Comparison of ENCODE assay signal across 16 mouse cellular contexts in the genomic region with DNA sequence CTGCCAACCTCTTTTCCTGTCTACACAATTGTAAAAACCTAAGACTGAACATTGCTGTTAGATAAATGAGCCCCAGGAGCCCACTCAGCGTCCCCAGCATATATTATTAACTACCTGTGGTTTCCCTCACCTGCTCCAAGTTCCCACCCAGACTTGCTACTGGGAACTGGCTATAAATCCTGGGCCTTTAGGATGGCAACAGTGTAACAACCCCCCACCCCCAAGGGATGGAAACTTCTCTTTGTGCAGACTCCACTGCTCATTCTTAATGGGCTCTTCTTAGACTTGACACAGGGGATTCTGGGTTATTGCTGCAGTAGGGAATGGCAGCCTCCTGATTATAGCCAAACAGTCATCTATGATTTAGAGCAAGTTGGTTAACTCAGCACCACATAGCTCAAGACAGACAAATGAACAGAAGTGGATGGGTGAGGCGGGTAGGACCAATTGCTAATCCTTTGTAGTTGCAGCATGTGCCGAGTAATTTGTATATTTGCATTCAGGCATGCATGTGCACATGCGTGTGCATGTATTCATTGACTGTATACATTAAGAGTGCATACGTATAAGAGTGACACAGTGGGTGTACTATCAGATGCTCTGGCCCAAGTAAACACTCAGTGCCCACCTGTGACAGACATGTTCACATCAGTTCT. TPM values are rescaled to one million over a fixed set of nuclear protein-coding genes. Genes with fewer than 3 reads are reported as not detected.
A peak's percentile ranks its signal among the peaks of the same experiment; 100 is the strongest.
DNase-seq lines count a peak whose midpoint lies in the region; ATAC-seq and TF ChIP-seq lines count a peak whose summit lies in the region.
"Had no signal": no experiment of that assay in that cellular context is flagged by ENCODE, and none has a peak within 500 bp of the region (broad histone marks: within the 10 kb centered on the region; RNA-seq: fewer than 3 reads in every experiment).

No protein-coding gene starts in this region.

- WGBS in embryonic facial prominence, embryonic 15.5 days = 79% methylated on average over 5 of the region's 5 CpGs
- 75% methylated on average over 5 of the region's 5 CpGs for WGBS in hindbrain, embryonic 12.5 days
- 72% methylated on average over 5 of the region's 5 CpGs for WGBS in midbrain, embryonic 15.5 days

- TF ChIP-seq POLR2A in MEL (IDR thresholded peaks at IDR 0.05; ENCODE audit: control insufficient read depth in 1 of 2, insufficient read depth in 1 of 2, low read depth in 1 of 2, low read length in 2 of 2, poor library complexity in 1 of 2) = peak in 1 of 2 experiments; percentile 34; a peak in 2 of 4 replicates

- DNase-seq in MEL (ENCODE audit: low read depth, low spot score) = peak; percentile 52
- DNase-seq in yolk sac, embryonic 10.5 days (ENCODE audit: low spot score) = no peak
- no peak for DNase-seq in urinary bladder, postnatal 36 days (ENCODE audit: low spot score in 2 of 2)
- no peak for DNase-seq in layer of hippocampus, adult 18-20 months (ENCODE audit: low spot score in 2 of 2)
- DNase-seq: cerebellum, adult 9-10 months; gastrocnemius, postnatal 10 days; kidney, postnatal 10 days; left cerebral cortex, postnatal 4 days had no signal

- 0 out of 2 replicates have a peak, but pooled peaks have one; percentile 27 for ATAC-seq in embryonic facial prominence, embryonic 15.5 days (ENCODE audit: insufficient number of reproducible peaks, low FRiP score, low TSS enrichment, low read depth)
- no peak for ATAC-seq in hindbrain, embryonic 12.5 days (ENCODE audit: low FRiP score)
- ATAC-seq in midbrain, embryonic 15.5 days (replicated peaks) = no peak
- ATAC-seq: CD4-positive, CD25-positive, alpha-beta regulatory T cell, adult 4 months; intestine, embryonic 15.5 days; liver, embryonic 12.5 days had no signal

- no peak for TF ChIP-seq EP300 in MEL (IDR thresholded peaks at IDR 0.05; ENCODE audit: low read depth in 1 of 2, low read length in 2 of 2)

- TF ChIP-seq CTCF in MEL (IDR thresholded peaks at IDR 0.05 in 2 of 3, conservative IDR thresholded peaks at IDR 0.05 in 1 of 3; ENCODE audit: control insufficient read depth in 1 of 3, insufficient read depth in 1 of 3, low read depth in 2 of 3, low read length in 3 of 3, poor library complexity in 1 of 3, severe bottlenecking in 1 of 3) = no peak

- H3K4me3 ChIP-seq in MEL (ENCODE audit: control insufficient read depth in 1 of 2, insufficient read depth in 1 of 2, low read depth in 2 of 2, low read length in 2 of 2) = no peak overlapping the region
- no peak overlapping the region for H3K4me3 ChIP-seq in embryonic facial prominence, embryonic 15.5 days (replicated peaks)
- no peak overlapping the region for H3K4me3 ChIP-seq in hindbrain, embryonic 12.5 days
- H3K4me3 ChIP-seq in midbrain, embryonic 15.5 days = no peak overlapping the region
- H3K4me3 ChIP-seq: intestine, embryonic 15.5 days; liver, embryonic 12.5 days; lung, embryonic 15.5 days; megakaryocyte, embryonic 14.5 days had no signal

- no peak overlapping the region for H3K27ac ChIP-seq in MEL (ENCODE audit: control insufficient read depth, low read depth, low read length)
- no peak overlapping the region for H3K27ac ChIP-seq in embryonic facial prominence, embryonic 15.5 days (replicated peaks)
- H3K27ac ChIP-seq in hindbrain, embryonic 12.5 days = peak overlapping the region; percentile 68
- peak overlapping the region; percentile 63 for H3K27ac ChIP-seq in midbrain, embryonic 15.5 days
- H3K27ac ChIP-seq: intestine, embryonic 15.5 days; liver, embryonic 12.5 days; lung, embryonic 15.5 days had no signal

- peaks cover 5 to 22% of the 10 kb centered on the region in 2 experiments for H3K4me1 ChIP-seq in MEL (ENCODE audit: control insufficient read depth in 1 of 2, insufficient read depth in 2 of 2, low read length in 2 of 2)
- 0 out of 2 replicates have a peak, but pooled peaks cover 3% of the 10 kb centered on the region for H3K4me1 ChIP-seq in embryonic facial prominence, embryonic 15.5 days
- H3K4me1 ChIP-seq in hindbrain, embryonic 12.5 days = peaks cover 50% of the 10 kb centered on the region
- H3K4me1 ChIP-seq in midbrain, embryonic 15.5 days = peaks cover 38% of the 10 kb centered on the region
- H3K4me1 ChIP-seq: intestine, embryonic 15.5 days; lung, embryonic 15.5 days had no signal

- H3K4me2 ChIP-seq in embryonic facial prominence, embryonic 15.5 days (replicated peaks) = no peak overlapping the region
- no peak overlapping the region for H3K4me2 ChIP-seq in hindbrain, embryonic 12.5 days (replicated peaks)
- H3K4me2 ChIP-seq in midbrain, embryonic 15.5 days = no peak overlapping the region
- H3K4me2 ChIP-seq: intestine, embryonic 15.5 days; lung, embryonic 15.5 days had no signal

- no peak overlapping the region for H3K9ac ChIP-seq in MEL (ENCODE audit: control insufficient read depth, low read depth, low read length, poor library complexity, severe bottlenecking)
- H3K9ac ChIP-seq in embryonic facial prominence, embryonic 15.5 days = no peak overlapping the region
- no peak overlapping the region for H3K9ac ChIP-seq in hindbrain, embryonic 12.5 days
- no peak overlapping the region for H3K9ac ChIP-seq in midbrain, embryonic 15.5 days
- H3K9ac ChIP-seq: intestine, embryonic 15.5 days; liver, embryonic 12.5 days; lung, embryonic 15.5 days had no signal

- H3K79me2 ChIP-seq in MEL (ENCODE audit: control insufficient read depth, insufficient read depth, low read length, poor library complexity) = no peaks in the 10 kb centered on the region

- H3K9me3 ChIP-seq in MEL (replicated peaks; ENCODE audit: insufficient read depth, low read length) = no peaks in the 10 kb centered on the region
- H3K9me3 ChIP-seq in embryonic facial prominence, embryonic 15.5 days (replicated peaks) = no peaks in the 10 kb centered on the region
- no peaks in the 10 kb centered on the region for H3K9me3 ChIP-seq in hindbrain, embryonic 12.5 days (replicated peaks)
- H3K9me3 ChIP-seq in midbrain, embryonic 15.5 days = no peaks in the 10 kb centered on the region
- H3K9me3 ChIP-seq: intestine, embryonic 15.5 days; liver, embryonic 12.5 days; lung, embryonic 15.5 days; megakaryocyte, embryonic 14.5 days had no signal

- TF ChIP-seq RAD21 in MEL (IDR thresholded peaks at IDR 0.05; ENCODE audit: low read depth, low read length) = no peak

- no peaks in the 10 kb centered on the region for H3K27me3 ChIP-seq in MEL (ENCODE audit: control insufficient read depth in 1 of 2, insufficient read depth in 2 of 2, low read length in 2 of 2)
- H3K27me3 ChIP-seq in embryonic facial prominence, embryonic 15.5 days = no peaks in the 10 kb centered on the region
- no peaks in the 10 kb centered on the region for H3K27me3 ChIP-seq in hindbrain, embryonic 12.5 days
- H3K27me3 ChIP-seq in midbrain, embryonic 15.5 days (replicated peaks) = no peaks in the 10 kb centered on the region
- H3K27me3 ChIP-seq: intestine, embryonic 15.5 days; liver, embryonic 12.5 days; lung, embryonic 15.5 days had no signal

- H3K36me3 ChIP-seq in MEL (ENCODE audit: control insufficient read depth in 1 of 2, insufficient read depth in 2 of 2, low read length in 2 of 2) = peaks cover 15 to 18% of the 10 kb centered on the region in 2 experiments
- H3K36me3 ChIP-seq in embryonic facial prominence, embryonic 15.5 days = peaks cover 47% of the 10 kb centered on the region
- H3K36me3 ChIP-seq in hindbrain, embryonic 12.5 days = peaks cover 43% of the 10 kb centered on the region
- H3K36me3 ChIP-seq in midbrain, embryonic 15.5 days (replicated peaks) = peaks cover 16% of the 10 kb centered on the region

TF ChIP-seq in MEL, 35 proteins besides CTCF, POLR2A, EP300 and RAD21 (continues in another document):
- TF ChIP-seq HCFC1 (IDR thresholded peaks at IDR 0.05; ENCODE audit: low read depth, low read length) = no peak
- no peak for TF ChIP-seq ZKSCAN1 (IDR thresholded peaks at IDR 0.05; ENCODE audit: low read depth, low read length)
- TF ChIP-seq ETS1 (IDR thresholded peaks at IDR 0.05; ENCODE audit: low read depth, low read length) = no peak
- TF ChIP-seq CHD2 (IDR thresholded peaks at IDR 0.05; ENCODE audit: low read length) = no peak
- no peak for TF ChIP-seq ZC3H11A (IDR thresholded peaks at IDR 0.05; ENCODE audit: low read depth, low read length)
- TF ChIP-seq TCF12 (IDR thresholded peaks at IDR 0.05; ENCODE audit: low read depth, low read length) = no peak
- no peak for TF ChIP-seq GATA1 (IDR thresholded peaks at IDR 0.05; ENCODE audit: low read depth, low read length)
- no peak for TF ChIP-seq GABPA (IDR thresholded peaks at IDR 0.05; ENCODE audit: low read depth, low read length)
- no peak for TF ChIP-seq JUND (IDR thresholded peaks at IDR 0.05; ENCODE audit: low read depth, low read length)
- 0 out of 2 replicates have a peak, but pooled peaks have one; percentile 6 for TF ChIP-seq BHLHE40 (IDR thresholded peaks at IDR 0.05; ENCODE audit: borderline replicate concordance, low read depth, low read length)

RNA-seq across cellular contexts. Expression of gene Pin1, which starts 13.2 kb away (rescaled TPM):
- total RNA-seq in MEL (2012; rRNA removed) = 179 and 202 TPM in 2 replicates
- polyA plus RNA-seq in MEL (2012; ENCODE audit: insufficient read depth in 1 of 2, insufficient read length in 2 of 2, low read depth in 1 of 2, low replicate concordance in 2 of 2, missing spikeins in 1 of 2) = 100 to 1,000 TPM; 136 to 201 TPM
- 47.7 and 49.5 TPM in 2 replicates for polyA plus RNA-seq in embryonic facial prominence, embryonic 15.5 days (2015; fragmentation: Nextera tagmentation; extraction: Ambion mirVana)
- polyA plus RNA-seq in hindbrain, embryonic 12.5 days (2016; fragmentation: Nextera tagmentation; extraction: Ambion mirVana) = 47.2 and 49.4 TPM in 2 replicates
- polyA plus RNA-seq in midbrain, embryonic 15.5 days (2015; fragmentation: Nextera tagmentation; extraction: Ambion mirVana) = 65.0 and 68.4 TPM in 2 replicates
- total RNA-seq in layer of hippocampus, adult 18-20 months (2021) = 10 to 100 TPM; 33.9 to 34.8 TPM

RNA-seq across cellular contexts. Expression of gene Fbxl12, which starts 20.5 kb away (rescaled TPM):
- total RNA-seq in MEL (2012; rRNA removed) = 14.9 and 16.4 TPM in 2 replicates
- 10 to 100 TPM in 1 of 2 experiments, not detected in 1; 44.0 TPM for polyA plus RNA-seq in MEL (2012; ENCODE audit: insufficient read depth in 1 of 2, insufficient read length in 2 of 2, low read depth in 1 of 2, low replicate concordance in 2 of 2, missing spikeins in 1 of 2)
- 18.7 and 19.8 TPM in 2 replicates for polyA plus RNA-seq in embryonic facial prominence, embryonic 15.5 days (2015; fragmentation: Nextera tagmentation; extraction: Ambion mirVana)
- 18.3 and 19.8 TPM in 2 replicates for polyA plus RNA-seq in hindbrain, embryonic 12.5 days (2016; fragmentation: Nextera tagmentation; extraction: Ambion mirVana)
- polyA plus RNA-seq in midbrain, embryonic 15.5 days (2015; fragmentation: Nextera tagmentation; extraction: Ambion mirVana) = 16.0 and 17.8 TPM in 2 replicates
- 10 to 100 TPM; 22.5 to 22.7 TPM for total RNA-seq in layer of hippocampus, adult 18-20 months (2021)

RNA-seq across cellular contexts. Expression of gene Ubl5, which starts 22.4 kb away (rescaled TPM):
- total RNA-seq in MEL (2012; rRNA removed) = 867 and 1,103 TPM in 2 replicates
- polyA plus RNA-seq in MEL (2012; ENCODE audit: insufficient read depth in 1 of 2, insufficient read length in 2 of 2, low read depth in 1 of 2, low replicate concordance in 2 of 2, missing spikeins in 1 of 2) = 100 to 1,000 TPM in 1 of 2 experiments, not detected in 1; 850 TPM
- 396 and 416 TPM in 2 replicates for polyA plus RNA-seq in embryonic facial prominence, embryonic 15.5 days (2015; fragmentation: Nextera tagmentation; extraction: Ambion mirVana)
- polyA plus RNA-seq in hindbrain, embryonic 12.5 days (2016; fragmentation: Nextera tagmentation; extraction: Ambion mirVana) = 445 and 471 TPM in 2 replicates
- polyA plus RNA-seq in midbrain, embryonic 15.5 days (2015; fragmentation: Nextera tagmentation; extraction: Ambion mirVana) = 411 and 447 TPM in 2 replicates
- total RNA-seq in layer of hippocampus, adult 18-20 months (2021) = 100 to 1,000 TPM; 287 to 295 TPM

Comparison
In these comparisons a context has a peak if more than half of its experiments do, and no peak if none do; other contexts are left out.
1. H3K27ac ChIP-seq: peak in hindbrain, embryonic 12.5 days (single experiment) and midbrain, embryonic 15.5 days (single experiment); none in MEL (single experiment) and embryonic facial prominence, embryonic 15.5 days (single experiment).